Mouse (Mus musculus): ENCODE measurements around the gene Inip.

GRCm38 (mm10) chr4:59807521-59807920 lies 6.1 kb upstream of the Inip start:
- TF ChIP-seq CTCF (conservative IDR thresholded peaks at IDR 0.05; ENCODE audit: insufficient read depth, insufficient read length, low read depth, low read length) (no peak), POLR2A (IDR thresholded peaks at IDR 0.05; ENCODE audit: low read depth, low read length) (no peak)

Data from kidney, adult 2 months (tissue).